Mouse (Mus musculus) heart, embryonic 15.5 days (tissue): ENCODE data around the gene Ccdc187. TPM values are rescaled to one million over a fixed set of nuclear protein-coding genes. Genes with fewer than 3 reads are reported as not detected.
A peak's percentile ranks its signal among the peaks of the same experiment; 100 is the strongest.

Experiments used
- ATAC-seq: fragments of 200-750 bp; cut with Nextera tagmentation; replicated peaks from 2 replicates; pipeline ENCODE4 v1.8.0; 2017; ENCODE audit warnings: low read depth, moderate TSS enrichment; ENCODE audit not compliant: insufficient number of reproducible peaks, insufficient read depth, low FRiP score
- H3K27ac ChIP-seq: fragments of 300-500 bp; sonication (generic); 2 replicates; pipeline ENCODE4 v1.5.1; 2015; ENCODE audit warnings: mild to moderate bottlenecking, inconsistent platforms
- H3K27me3 ChIP-seq: fragments of 300-500 bp; sonication (generic); 2 replicates; pipeline ENCODE4 v1.6.1; 2015; ENCODE audit warnings: inconsistent platforms
- H3K36me3 ChIP-seq: fragments of 300-500 bp; sonication (generic); 2 replicates; pipeline ENCODE4 v1.6.1; 2015; ENCODE audit warnings: mild to moderate bottlenecking, inconsistent platforms
- H3K4me1 ChIP-seq: fragments of 300-500 bp; sonication (generic); replicated peaks from 2 replicates; pipeline ENCODE4 v1.6.1; 2015; ENCODE audit warnings: inconsistent platforms
- H3K4me2 ChIP-seq: fragments of 300-500 bp; sonication (generic); 2 replicates; pipeline ENCODE4 v1.6.1; 2015; ENCODE audit warnings: inconsistent platforms, mild to moderate bottlenecking, moderate library complexity
- H3K4me3 ChIP-seq: fragments of 300-500 bp; sonication (generic); 2 replicates; pipeline ENCODE4 v1.5.1; 2015; ENCODE audit warnings: mild to moderate bottlenecking, inconsistent platforms
- H3K9ac ChIP-seq: fragments of 300-500 bp; sonication (generic); 2 replicates; pipeline ENCODE4 v1.6.1; 2015; ENCODE audit warnings: mild to moderate bottlenecking, inconsistent platforms
- H3K9me3 ChIP-seq: fragments of 300-500 bp; sonication (generic); replicated peaks from 2 replicates; pipeline ENCODE4 v1.6.1; 2016; ENCODE audit warnings: inconsistent platforms
- WGBS: fragments of 180-500 bp; shearing (Covaris S2); methylation state at CpG from one replicate; pipeline ENCODE4 v1.1.7; 2015; ENCODE audit warnings: mixed read lengths; 5-methylcytosine and 5-hydroxymethylcytosine counted together
- polyA plus RNA-seq: library from polyadenylated mRNA; unstranded; fragments of >200 nt; fragmentation: Nextera tagmentation; extraction: Ambion mirVana; gene quantifications from 2 replicates; pipeline ENCODE4 v1.2.1, GENCODE M21; 2015

Ccdc187 gene
- polyA plus RNA-seq, 1 experiment from 2014 or later = 0.08 TPM

DNA sequence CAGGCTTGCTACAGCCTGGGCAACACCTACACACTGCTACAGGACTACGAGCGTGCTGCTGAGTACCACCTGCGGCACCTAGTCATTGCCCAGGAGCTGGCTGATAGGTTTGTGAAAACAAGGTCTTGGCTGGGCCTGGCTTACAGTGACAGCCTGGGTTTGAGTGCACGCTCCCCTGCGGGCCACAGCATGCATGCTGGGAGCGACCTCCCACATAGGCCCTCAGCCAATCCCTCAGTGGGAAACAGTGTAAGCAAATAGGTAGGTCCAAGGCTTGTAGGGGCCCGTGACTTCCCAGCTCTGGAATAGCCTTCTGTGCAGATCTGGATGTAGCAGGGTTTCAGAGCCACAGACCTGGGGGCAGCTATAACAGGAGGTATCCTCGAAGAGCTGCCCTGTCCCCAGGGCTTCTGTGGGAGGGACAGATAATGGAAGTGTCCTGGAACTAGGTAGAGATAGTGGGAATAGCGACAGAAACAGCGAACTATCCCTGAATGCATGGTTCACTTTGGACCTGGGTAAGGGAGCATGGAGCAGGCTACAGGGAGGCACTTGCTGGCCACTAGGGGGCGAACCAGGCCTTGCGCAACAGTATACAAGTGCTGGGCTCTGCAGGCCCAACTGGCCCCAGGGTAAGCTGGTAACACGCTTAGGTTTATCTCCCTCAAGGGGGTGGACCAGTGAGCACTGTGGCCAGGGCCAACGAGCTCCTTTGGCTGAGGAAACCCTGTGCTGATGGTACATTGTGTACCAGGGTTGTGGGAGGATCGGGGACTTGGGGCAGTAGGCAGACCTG lies 31.2 kb upstream of the Ccdc187 start:
- H3K9me3 ChIP-seq = no peaks in the 10 kb centered on the region
- ATAC-seq = peak; percentile 64; the same call in 1 of the 2 replicates
- no peaks in the 10 kb centered on the region for H3K27me3 ChIP-seq
- no peak overlapping the region for H3K4me2 ChIP-seq
- H3K4me1 ChIP-seq = peaks cover 63% of the 10 kb centered on the region
- H3K4me3 ChIP-seq = no peak overlapping the region
- H3K36me3 ChIP-seq = peaks cover 38% of the 10 kb centered on the region
- WGBS = 61% methylated on average over 15 of the region's 15 CpGs
- peak overlapping the region; percentile 26; the same call in 1 of the 2 replicates for H3K9ac ChIP-seq
- peak overlapping the region; percentile 59 for H3K27ac ChIP-seq

GRCm38 (mm10) chr2:26324917-26325316 lies 30.6 kb upstream of the Ccdc187 start:
- peak; percentile 5; the same call in 1 of the 2 replicates for ATAC-seq
- Histone ChIP-seq H3K27ac (peak overlapping the region; percentile 66), H3K27me3 (no peaks in the 10 kb centered on the region), H3K36me3 (peaks cover 38% of the 10 kb centered on the region), H3K4me3 (no peak overlapping the region), H3K9ac (no peak overlapping the region), H3K4me1 (peaks cover 63% of the 10 kb centered on the region), H3K4me2 (no peak overlapping the region), H3K9me3 (no peaks in the 10 kb centered on the region)
- WGBS = 23% methylated on average over 2 of the region's 2 CpGs

GRCm38 (mm10) chr2:26323589-26324325 lies 29.4 kb upstream of the Ccdc187 start:
- Histone ChIP-seq H3K36me3 (peaks cover 38% of the 10 kb centered on the region), H3K9ac (no peak overlapping the region; the same call in 1 of the 2 replicates)
- WGBS = 68% methylated on average over 13 of the region's 13 CpGs

GRCm38 (mm10) chr2:26320245-26321185 lies 26.2 kb upstream of the Ccdc187 start:
- 76% methylated on average over 14 of the region's 14 CpGs for WGBS
- 0 out of 2 replicates have a peak overlapping the region, but pooled peaks have one; percentile 12 for H3K9ac ChIP-seq
- 0 out of 2 replicates have a peak, but pooled peaks cover 16% of the 10 kb centered on the region for H3K36me3 ChIP-seq
- H3K27ac ChIP-seq = no peak overlapping the region
- H3K4me1 ChIP-seq = peaks cover 87% of the 10 kb centered on the region
- H3K27me3 ChIP-seq = no peaks in the 10 kb centered on the region
- ATAC-seq = no peak
- no peak overlapping the region for H3K4me3 ChIP-seq
- H3K9me3 ChIP-seq = no peaks in the 10 kb centered on the region
- no peak overlapping the region for H3K4me2 ChIP-seq

More at GRCm38 (mm10) chr2:26323589-26324325, 29.4 kb upstream of the Ccdc187 start:
- ATAC-seq = peak; percentile 65
- Histone ChIP-seq H3K27me3 (no peaks in the 10 kb centered on the region), H3K4me2 (no peak overlapping the region), H3K4me1 (peaks cover 66% of the 10 kb centered on the region), H3K9me3 (no peaks in the 10 kb centered on the region), H3K4me3 (no peak overlapping the region), H3K27ac (peak overlapping the region; percentile 66)

GRCm38 (mm10) chr2:26319519-26320244 lies 25.3 kb upstream of the Ccdc187 start:
- no peak overlapping the region for H3K9ac ChIP-seq
- H3K4me2 ChIP-seq = no peak overlapping the region
- ATAC-seq = no peak
- H3K36me3 ChIP-seq = 0 out of 2 replicates have a peak, but pooled peaks cover 11% of the 10 kb centered on the region
- peaks cover 83% of the 10 kb centered on the region for H3K4me1 ChIP-seq
- H3K9me3 ChIP-seq = no peaks in the 10 kb centered on the region
- H3K4me3 ChIP-seq = no peak overlapping the region
- 88% methylated on average over 13 of the region's 13 CpGs for WGBS
- H3K27ac ChIP-seq = no peak overlapping the region
- H3K27me3 ChIP-seq = no peaks in the 10 kb centered on the region

DNA sequence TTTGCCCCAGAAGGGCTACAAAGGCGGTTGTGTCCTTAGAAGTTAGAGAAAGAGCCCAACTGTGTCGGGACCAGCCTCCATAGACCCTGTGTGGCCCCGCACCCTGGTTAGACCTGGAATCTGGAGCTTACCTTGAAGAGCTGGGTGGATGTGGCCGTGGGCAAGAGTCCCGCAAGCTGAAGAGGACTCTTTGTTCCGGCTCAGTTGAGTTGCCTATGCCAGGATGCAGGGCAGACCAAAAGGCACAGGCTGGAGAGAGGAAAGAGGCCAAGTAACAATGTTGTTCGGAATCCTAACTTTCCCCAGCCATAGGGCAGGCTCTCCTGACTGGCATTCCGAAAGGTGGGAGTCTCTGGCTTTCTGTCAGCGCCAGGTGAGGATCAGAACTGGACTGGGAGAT lies 24.8 kb upstream of the Ccdc187 start:
- Histone ChIP-seq H3K4me2 (no peak overlapping the region), H3K27me3 (no peaks in the 10 kb centered on the region), H3K27ac (no peak overlapping the region), H3K4me3 (no peak overlapping the region), H3K36me3 (0 out of 2 replicates have a peak, but pooled peaks cover 6% of the 10 kb centered on the region), H3K4me1 (peaks cover 83% of the 10 kb centered on the region), H3K9me3 (no peaks in the 10 kb centered on the region), H3K9ac (no peak overlapping the region)
- 92% methylated on average over 9 of the region's 9 CpGs for WGBS
- no peak for ATAC-seq

DNA sequence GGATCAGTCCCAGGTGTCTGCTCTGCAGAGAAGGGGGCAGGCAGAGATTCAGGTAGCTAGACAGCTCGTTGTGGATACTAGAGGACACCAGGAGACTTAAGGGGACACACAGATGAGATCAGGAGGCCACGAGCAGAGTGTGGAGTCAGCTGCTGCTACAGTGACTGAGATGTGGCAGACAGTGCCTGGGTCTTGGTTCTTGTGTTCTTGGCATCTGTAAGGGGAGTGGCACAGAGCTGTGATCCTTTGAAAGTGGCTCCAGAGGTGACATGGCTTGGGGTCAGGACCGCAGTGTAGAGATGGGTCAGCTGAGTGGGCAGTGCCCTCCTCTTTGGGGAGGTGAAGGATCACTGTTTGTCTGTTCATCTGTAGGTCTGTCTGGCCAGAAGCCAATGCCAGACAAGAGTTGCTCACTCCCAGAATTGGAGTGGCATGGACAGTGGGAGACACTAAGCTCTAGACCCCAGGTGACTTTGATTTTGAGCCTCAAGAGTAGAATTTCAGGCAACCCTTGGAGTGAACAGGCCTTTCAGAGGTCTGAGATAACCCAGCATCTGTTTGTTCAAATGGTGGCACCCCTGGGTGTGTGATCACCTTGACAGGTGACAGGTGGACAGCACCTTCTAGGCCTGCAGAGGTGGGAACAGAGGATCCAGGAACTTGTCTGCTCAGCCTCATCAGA lies 23.8 kb upstream of the Ccdc187 start:
- H3K9me3 ChIP-seq = no peaks in the 10 kb centered on the region
- H3K4me2 ChIP-seq = peak overlapping the region; percentile 78
- no peak overlapping the region for H3K27ac ChIP-seq
- H3K4me3 ChIP-seq = no peak overlapping the region
- no peak overlapping the region for H3K9ac ChIP-seq
- no peaks in the 10 kb centered on the region for H3K27me3 ChIP-seq
- H3K4me1 ChIP-seq = peaks cover 77% of the 10 kb centered on the region
- WGBS = 78% methylated on average over 3 of the region's 3 CpGs
- H3K36me3 ChIP-seq = no peaks in the 10 kb centered on the region
- no peak for ATAC-seq

GRCm38 (mm10) chr2:26317371-26317770 lies 23.0 kb upstream of the Ccdc187 start:
- no peaks in the 10 kb centered on the region for H3K36me3 ChIP-seq
- peak overlapping the region; percentile 96; the same call in 1 of the 2 replicates for H3K9ac ChIP-seq
- peaks cover 76% of the 10 kb centered on the region for H3K4me1 ChIP-seq
- ATAC-seq = no peak
- H3K27ac ChIP-seq = peak overlapping the region; percentile 96
- H3K27me3 ChIP-seq = no peaks in the 10 kb centered on the region
- peak overlapping the region; percentile 86 for H3K4me3 ChIP-seq
- H3K9me3 ChIP-seq = no peaks in the 10 kb centered on the region
- peak overlapping the region; percentile 78 for H3K4me2 ChIP-seq
- WGBS = 48% methylated on average over 3 of the region's 3 CpGs

DNA sequence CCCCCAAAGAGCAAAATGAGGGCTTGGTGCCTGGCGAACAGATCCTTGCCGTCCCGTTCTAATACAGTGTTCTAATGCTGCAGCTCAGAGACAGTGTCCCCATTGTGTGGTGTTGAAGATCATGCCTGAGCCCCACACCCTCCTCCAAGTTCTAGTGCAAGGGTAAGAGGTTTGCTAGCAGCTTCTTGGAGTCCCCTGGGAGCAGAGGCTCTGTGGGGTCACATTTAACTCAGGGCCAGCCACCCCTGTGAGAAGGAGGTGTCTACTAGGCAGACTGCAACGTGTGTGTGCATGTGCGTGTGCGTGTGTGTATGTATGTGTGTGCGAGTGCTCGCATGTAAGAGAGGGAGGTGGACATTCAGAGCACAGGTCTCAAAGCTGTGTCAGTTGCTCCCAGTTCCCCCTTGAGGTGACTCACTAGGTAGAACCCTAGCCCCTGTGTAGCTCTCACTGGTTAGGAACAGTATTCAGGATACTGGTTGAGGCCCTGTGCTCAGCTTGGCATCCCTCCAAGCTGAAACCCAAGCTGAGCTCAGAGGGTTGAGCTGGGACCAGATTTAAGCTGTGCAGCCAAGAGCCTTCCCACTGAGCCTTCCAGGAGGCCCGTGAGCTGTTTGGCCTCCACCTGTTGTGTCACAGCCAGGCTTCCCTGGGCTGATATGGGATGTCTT lies 22.4 kb upstream of the Ccdc187 start:
- H3K27ac ChIP-seq = peak overlapping the region; percentile 96
- no peaks in the 10 kb centered on the region for H3K36me3 ChIP-seq
- peak overlapping the region; percentile 96; the same call in 1 of the 2 replicates for H3K9ac ChIP-seq
- H3K4me1 ChIP-seq = peaks cover 77% of the 10 kb centered on the region
- no peaks in the 10 kb centered on the region for H3K9me3 ChIP-seq
- peak overlapping the region; percentile 86 for H3K4me3 ChIP-seq
- ATAC-seq = no peak
- WGBS = 52% methylated on average over 9 of the region's 9 CpGs
- H3K4me2 ChIP-seq = peak overlapping the region; percentile 78
- H3K27me3 ChIP-seq = no peaks in the 10 kb centered on the region
